Mouse (Mus musculus) lung, adult 2 months (tissue): ENCODE data around the gene Ptrh1. TPM values are rescaled to one million over a fixed set of nuclear protein-coding genes. Genes with fewer than 3 reads are reported as not detected.
A peak's percentile ranks its signal among the peaks of the same experiment; 100 is the strongest.

Experiments
- DNase-seq: peaks from one replicate; pipeline ENCODE4 v3.0.0; 2022
- H3K4me1 ChIP-seq: fragments of 200-500 bp; 2 replicates; pipeline ENCODE4 v1.6.1; 2011; ENCODE audit warnings: low read length; ENCODE audit not compliant: control insufficient read depth, insufficient read depth
- H3K4me3 ChIP-seq: fragments of 200-500 bp; replicated peaks from 2 replicates; pipeline ENCODE3; 2011; ENCODE audit warnings: low read depth, mild to moderate bottlenecking, control low read depth, low read length; ENCODE audit errors: extremely low read depth
- CTCF ChIP-seq: fragments of 200-500 bp; IDR thresholded peaks from 2 replicates; pipeline ENCODE4 v1.5.1; 2011; ENCODE audit warnings: mild to moderate bottlenecking, low read length, control low read depth; ENCODE audit not compliant: insufficient read depth
- POLR2A ChIP-seq: fragments of 200-500 bp; IDR thresholded peaks from 2 replicates; pipeline ENCODE4 v1.6.1; 2011; ENCODE audit warnings: low read depth, mild to moderate bottlenecking, control low read depth, low read length, borderline replicate concordance; ENCODE audit errors: extremely low read depth
- WGBS: fragments of 180-500 bp; shearing (Covaris S2); methylation state at CpG from one replicate; pipeline ENCODE4 v1.1.7; 2018; 5-methylcytosine and 5-hydroxymethylcytosine counted together
- polyA plus RNA-seq: library from polyadenylated mRNA; depleted of rRNA; stranded (reverse); fragments of >200 nt; gene quantifications from 2 replicates; pipeline ENCODE4 v1.2.3, GENCODE M21; 2012

Gene Ptrh1
- polyA plus RNA-seq, 1 experiment = 10.7 TPM

DNA sequence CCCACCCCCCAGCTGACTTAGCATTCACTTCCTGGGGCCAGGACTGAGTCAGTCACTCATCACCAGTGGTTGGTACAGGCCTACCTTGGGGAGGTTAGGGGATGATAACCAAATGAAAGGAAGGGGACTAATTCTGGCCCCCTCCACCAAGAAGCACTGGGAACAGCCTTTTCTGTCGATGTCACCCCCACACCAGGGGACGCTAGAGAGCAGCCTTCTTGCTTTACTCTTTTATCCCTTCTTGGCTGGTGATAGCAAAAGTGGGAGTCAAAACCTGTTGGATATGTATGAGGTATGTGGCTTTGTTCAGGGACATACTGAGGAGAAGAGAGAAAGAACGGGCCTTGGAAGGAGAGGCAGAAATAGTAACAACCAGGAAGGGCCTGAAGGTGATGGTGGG, 12.2 kb upstream of the Ptrh1 start:
- 74% methylated on average over 3 of the region's 3 CpGs for WGBS
- Histone ChIP-seq H3K4me3 (no peak overlapping the region), H3K4me1 (no peaks in the 10 kb centered on the region)
- TF ChIP-seq POLR2A = no peak
- TF ChIP-seq CTCF = peak; percentile 33
- DNase-seq = no peak

DNA sequence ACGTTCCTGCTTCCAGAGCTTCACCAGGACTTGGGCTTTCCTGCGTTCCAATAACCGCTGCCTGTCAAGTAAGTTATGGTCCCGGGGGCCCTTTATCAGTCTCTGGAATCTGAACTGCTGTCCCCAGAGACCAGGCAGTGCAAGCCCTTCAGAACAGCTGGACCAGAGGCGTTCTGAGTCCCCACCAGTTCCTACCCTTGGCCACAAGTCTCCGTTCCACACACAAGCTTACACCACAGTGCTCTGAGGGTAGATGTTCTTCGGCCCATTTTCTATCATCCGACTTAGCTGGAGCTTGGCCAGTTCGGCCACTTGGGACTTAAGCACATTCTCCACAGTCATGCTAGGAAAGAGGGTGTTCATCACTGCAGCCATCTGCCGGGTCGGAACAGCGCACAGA, 8.3 kb upstream of the Ptrh1 start:
- no peak for DNase-seq
- H3K4me3 ChIP-seq = no peak overlapping the region
- WGBS = 67% methylated on average over 12 of the region's 12 CpGs
- no peak for TF ChIP-seq CTCF
- no peak for TF ChIP-seq POLR2A
- H3K4me1 ChIP-seq = 0 out of 2 replicates have a peak, but pooled peaks cover 3% of the 10 kb centered on the region

DNA sequence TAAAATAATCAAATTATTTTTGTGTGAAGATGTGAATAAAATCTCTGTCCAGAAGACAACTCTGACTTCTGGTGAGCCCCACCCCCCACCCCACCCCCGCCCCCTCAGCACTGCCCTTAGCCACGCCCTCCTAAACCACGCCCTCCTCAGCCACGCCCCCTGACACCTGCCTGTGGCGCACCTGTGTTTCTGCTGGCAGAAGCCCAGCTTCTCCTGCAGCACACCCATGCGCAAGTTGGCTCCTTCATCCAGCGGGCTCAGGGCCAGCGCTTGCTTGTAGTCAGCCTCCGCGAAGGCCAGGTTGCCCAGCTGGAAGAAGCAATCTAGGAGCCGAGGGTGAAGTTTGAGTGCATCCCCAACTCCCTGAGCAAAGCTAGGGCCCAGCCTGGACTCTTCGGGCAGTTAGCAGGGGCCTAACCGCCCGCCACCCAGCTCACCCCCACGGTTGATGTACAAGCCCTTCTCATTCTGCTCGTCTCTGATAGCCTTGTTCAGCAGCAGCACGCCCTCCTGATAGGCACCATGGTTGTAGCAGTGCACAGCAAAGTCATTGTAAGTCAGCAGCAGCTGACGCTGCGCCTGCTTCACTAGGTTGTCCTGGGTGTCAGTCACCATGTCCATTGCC, 6.8 kb upstream of the Ptrh1 start:
- peak; percentile 65 for DNase-seq
- WGBS = 57% methylated on average over 19 of the region's 19 CpGs
- TF ChIP-seq CTCF = no peak
- no peak for TF ChIP-seq POLR2A
- 0 out of 2 replicates have a peak, but pooled peaks cover 3% of the 10 kb centered on the region for H3K4me1 ChIP-seq
- no peak overlapping the region for H3K4me3 ChIP-seq

DNA sequence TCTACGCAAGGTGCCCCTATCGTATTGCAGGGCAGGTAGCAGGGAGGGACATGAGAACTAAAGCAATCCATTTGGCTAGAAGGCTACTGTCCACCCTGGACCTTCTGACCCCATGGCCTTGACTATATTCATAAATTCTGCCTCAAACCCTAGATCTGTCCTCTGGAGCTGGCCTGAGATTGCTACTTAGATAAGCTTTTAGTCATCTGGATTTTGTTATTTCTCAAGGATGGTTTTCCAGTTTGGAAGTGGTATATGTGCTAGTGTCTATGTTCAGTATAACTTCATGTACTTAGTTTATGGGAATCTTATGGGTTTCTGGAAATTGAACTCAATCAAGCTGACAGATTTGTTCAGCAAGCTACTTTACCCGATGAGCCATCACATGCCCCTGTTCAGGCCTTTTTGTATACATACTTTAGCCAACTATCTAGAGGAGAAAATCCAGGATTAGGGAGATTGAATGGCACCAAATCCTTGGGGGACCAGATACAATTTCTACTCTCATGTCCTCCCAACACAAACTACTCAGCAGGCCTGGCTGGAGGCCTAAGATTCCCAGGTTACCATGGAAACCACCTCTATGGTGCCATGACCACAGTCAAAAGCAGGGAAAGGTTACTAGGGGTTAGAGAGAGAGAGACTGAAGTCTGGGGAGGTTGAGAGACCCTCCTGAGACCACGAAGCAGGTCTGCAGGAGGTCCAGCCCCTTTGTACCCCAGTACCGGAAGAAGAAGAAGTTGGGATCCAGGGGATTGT, 6.1 kb upstream of the Ptrh1 start:
- DNase-seq = no peak
- 0 out of 2 replicates have a peak, but pooled peaks cover 3% of the 10 kb centered on the region for H3K4me1 ChIP-seq
- 78% methylated on average over 5 of the region's 5 CpGs for WGBS
- H3K4me3 ChIP-seq = no peak overlapping the region
- TF ChIP-seq POLR2A (no peak), CTCF (no peak)

DNA sequence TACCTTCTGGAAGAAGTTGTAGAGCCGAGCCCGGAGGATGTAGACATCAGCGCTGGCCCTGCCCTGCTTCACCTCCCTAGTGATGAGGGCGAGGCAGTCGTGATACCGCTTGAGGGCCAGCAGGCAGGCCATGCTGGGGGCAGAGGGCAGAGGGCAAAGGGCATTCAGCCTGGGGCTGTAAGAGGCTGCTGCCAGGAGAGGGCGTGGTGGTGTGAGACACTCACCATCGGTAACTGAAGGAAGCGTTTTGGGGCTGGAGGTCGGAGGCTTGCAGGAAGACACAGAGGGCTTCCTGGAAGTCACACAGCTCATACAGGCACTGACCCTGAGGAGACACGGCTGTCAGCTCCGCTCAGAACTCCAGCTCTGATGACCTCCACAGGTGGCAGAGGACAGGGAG, 3.7 kb upstream of the Ptrh1 start:
- Histone ChIP-seq H3K4me1 (0 out of 2 replicates have a peak, but pooled peaks cover 3% of the 10 kb centered on the region), H3K4me3 (no peak overlapping the region)
- 35% methylated on average over 12 of the region's 12 CpGs for WGBS
- no peak for DNase-seq
- TF ChIP-seq POLR2A (no peak), CTCF (no peak)

DNA sequence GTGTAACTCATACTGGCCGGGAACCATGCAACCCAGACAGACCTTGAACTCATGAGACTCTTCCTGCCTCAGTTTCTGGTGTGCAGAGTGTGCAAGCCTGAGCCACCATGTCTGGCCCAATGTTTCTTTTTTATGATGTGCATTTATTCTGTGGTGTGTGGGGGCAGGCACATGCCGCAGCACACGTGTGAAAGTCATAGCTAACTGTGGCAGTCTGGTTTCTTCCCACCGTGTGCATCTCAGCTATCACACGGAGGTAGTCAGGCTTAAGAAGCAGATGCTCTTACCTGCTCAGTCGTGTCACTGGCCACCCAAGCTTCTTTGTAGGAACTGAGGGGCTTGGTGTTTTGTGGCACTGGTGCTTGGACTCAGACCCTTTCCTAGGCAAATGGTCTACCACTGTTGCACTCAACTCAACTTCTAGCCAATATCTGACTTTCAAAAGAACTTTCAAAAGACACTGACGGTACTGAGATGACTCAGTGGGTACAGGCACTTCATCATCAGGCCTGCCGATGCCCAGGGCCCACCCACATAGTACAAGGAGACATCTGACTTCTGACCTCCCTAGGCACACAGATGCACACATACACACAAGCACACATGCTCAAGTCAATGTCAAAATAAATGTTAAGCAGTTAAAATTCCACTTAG, 2.8 kb upstream of the Ptrh1 start:
- TF ChIP-seq CTCF = no peak
- TF ChIP-seq POLR2A = no peak
- Histone ChIP-seq H3K4me3 (no peak overlapping the region), H3K4me1 (0 out of 2 replicates have a peak, but pooled peaks cover 3% of the 10 kb centered on the region)
- DNase-seq = no peak
- 77% methylated on average over 8 of the region's 8 CpGs for WGBS

DNA sequence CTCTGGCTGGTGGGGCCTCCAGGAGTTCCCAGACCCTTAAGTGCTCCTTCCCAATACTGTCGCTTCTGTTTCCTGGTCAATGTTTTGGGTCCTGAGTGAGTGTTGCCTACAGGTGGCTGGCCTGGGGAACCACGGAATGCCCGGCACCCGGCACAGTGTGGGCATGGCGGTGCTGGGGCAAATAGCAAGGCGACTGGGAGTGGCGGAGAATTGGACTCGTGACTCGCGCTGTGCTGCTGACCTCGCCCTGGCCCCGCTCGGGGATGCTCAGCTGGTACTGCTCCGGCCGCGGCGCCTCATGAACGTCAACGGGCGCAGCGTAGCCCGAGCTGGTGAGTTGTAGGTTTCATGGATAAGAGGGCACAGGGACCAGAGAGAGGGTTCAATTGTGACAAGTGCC, 606 bp downstream of the Ptrh1 start:
- 29% methylated on average over 22 of the region's 22 CpGs for WGBS
- H3K4me1 ChIP-seq = no peaks in the 10 kb centered on the region
- no peak for DNase-seq
- no peak overlapping the region for H3K4me3 ChIP-seq
- TF ChIP-seq CTCF (no peak), POLR2A (no peak)

DNA sequence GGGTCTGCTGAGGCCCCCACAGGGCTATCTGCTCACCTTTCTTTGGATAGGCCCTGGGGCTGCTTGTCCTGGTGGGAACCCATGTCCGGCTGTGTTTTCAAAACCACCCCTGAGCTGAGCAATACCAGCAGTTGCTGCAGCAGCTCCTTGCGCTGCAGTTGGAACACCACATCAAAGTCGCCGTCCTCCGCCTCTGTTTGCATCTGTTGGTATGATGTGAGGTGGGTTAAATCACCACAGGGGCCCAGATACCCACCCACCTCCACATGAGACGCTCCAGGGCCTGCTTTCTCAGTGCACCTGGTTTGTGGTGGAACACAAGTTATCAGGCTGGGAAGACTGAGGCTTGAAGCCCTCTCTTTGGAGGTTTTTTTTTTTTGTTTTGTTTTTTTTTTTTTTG, 2.5 kb downstream of the Ptrh1 start:
- no peak for DNase-seq
- no peak overlapping the region for H3K4me3 ChIP-seq
- TF ChIP-seq CTCF (no peak), POLR2A (no peak)
- H3K4me1 ChIP-seq = no peaks in the 10 kb centered on the region
- WGBS = 91% methylated on average over 6 of the region's 6 CpGs

DNA sequence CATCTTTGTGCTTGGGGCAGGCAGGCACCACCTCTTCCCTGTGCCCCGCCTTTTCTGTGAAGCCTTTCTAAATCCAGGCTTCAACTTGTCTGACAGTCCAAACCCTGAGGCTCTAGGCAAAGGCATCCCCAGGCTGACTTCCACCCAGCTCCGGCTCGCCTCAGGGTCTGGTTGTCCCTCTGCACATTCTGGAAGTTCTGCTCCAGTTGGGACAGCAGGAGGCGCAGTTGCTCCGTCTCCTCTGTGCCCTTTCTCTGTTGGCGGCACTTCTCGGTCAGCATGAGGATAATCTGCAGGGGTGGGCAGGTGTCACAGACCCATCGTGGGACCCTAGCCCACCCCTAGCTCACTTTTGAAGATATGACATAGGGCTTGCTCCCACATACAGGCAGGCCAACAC, 3.5 kb downstream of the Ptrh1 start:
- Histone ChIP-seq H3K4me1 (peaks cover 3% of the 10 kb centered on the region), H3K4me3 (no peak overlapping the region)
- DNase-seq = peak; percentile 66
- TF ChIP-seq CTCF (peak; percentile 94), POLR2A (no peak)
- 11% methylated on average over 8 of the region's 8 CpGs for WGBS

DNA sequence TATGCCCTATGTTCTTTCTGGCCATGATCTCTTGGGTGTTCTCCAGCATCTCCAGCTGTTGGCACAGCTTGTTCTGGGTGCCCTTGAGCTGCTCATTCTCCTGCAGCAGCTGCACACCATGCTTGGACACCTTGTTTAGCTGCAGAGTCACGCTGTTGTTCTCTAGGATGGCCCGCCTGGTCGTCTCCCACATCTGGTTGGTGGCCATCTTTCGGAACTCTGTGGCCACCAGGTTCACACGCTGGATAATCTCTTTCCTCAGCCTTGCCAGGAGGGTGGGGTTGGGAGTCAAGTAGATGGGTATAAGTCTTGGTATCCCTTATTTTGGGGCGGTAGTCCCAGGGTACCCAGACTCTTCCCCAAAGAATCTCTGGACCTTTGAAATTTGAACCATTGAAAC, 4.1 kb downstream of the Ptrh1 start:
- no peak overlapping the region for H3K4me3 ChIP-seq
- WGBS = 85% methylated on average over 6 of the region's 6 CpGs

More for the DNA sequence above, 4.1 kb downstream of the Ptrh1 start:
- DNase-seq = no peak
- H3K4me1 ChIP-seq = peaks cover 4% of the 10 kb centered on the region
- TF ChIP-seq CTCF (no peak), POLR2A (no peak)
